Mouse (Mus musculus) urinary bladder, postnatal 4 days (tissue): Measurements from ENCODE around the gene Bcat1.

Experiments used
- DNase-seq, 2 experiments: peaks; one replicate each; pipeline ENCODE4 v3.0.0; 2021 to 2022; ENCODE audit warnings: low spot score in 2 of 2

The Bcat1 gene

GRCm38 (mm10) chr6:145011141-145011540 lies 64.8 kb downstream of the Bcat1 start:
- DNase-seq: no peak

DNA sequence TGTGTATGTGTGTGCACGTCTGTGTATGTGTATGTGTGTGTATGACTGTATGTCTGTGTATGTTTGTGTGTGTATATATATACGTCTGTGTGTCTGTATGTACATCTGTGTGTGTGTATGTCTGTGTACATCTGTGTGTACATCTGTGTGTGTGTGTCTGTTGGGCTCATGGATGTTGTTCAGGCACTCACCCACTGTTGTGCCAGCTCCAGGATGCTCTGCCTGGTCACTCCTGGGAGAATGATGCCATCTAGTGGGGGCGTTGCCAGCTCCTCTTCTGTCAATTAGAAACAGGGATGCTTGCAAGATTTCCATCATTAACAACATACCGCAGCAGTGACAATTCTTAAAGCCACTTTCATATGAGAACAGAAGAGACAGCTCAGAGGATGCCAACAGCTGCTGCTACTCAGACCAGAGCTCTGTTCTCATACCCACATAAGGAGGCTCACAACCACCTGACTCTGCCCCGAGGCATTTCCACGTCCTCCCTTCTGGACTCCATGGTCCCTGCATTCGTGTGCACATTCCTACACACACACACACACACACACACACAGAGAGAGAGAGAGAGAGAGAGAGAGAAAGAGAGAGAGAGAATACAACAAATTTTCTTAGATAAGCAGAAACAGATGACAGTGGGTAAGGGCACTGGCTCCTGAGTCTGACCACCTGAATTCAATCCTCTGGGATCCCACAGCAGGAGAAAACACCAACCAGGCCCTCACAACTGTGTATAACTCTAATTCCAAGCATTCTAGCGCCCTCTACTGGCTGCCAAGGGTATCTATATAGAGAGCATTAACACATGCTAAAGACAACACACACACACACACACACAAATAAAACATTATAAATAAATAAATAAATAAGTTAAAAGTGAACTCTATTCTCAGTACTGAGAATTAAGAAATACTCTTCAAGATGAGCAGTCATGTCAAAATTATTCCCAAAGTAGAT lies 65.8 kb downstream of the Bcat1 start:
- no peak for DNase-seq

GRCm38 (mm10) chr6:145003459-145003858 lies 72.5 kb downstream of the Bcat1 start:
- no peak for DNase-seq

DNA sequence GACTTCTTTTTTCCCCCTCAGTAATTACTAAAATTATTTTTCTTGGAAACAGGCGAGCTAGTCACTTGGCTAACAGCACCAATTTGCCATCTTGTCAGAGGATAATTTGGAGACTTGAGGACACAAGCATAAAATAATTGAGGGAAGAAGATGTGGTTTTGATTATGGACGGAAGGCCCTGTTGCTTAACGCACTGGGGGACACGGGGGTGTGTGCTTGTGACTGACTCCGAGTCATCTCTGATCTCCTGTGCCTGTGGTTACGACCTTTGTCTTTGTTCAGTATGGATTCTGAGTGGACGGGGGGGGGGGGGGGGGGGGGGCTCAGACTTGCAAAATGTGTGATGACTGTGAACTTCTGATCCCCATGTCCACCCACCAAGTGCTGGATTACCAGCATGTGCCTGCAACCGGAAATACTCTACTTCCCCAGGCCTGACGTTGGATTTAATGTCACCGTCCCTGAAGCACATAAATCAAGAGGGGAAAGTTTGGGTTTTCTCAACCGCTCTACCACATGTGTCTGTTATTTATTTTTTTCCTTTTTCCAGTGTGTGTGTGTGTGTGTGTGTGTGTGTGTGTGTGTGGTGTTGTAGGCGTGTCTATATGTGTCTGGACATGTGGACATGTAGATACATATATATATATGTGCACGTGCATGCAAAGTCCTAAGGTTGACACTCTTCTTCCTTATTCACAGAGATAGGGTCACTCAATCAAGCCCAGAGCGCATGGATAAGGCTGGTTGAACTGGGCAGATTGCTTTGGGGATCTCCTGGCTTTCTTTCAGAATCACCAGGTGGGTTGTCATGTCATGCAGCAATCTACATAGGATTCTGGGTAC lies 73.7 kb downstream of the Bcat1 start:
- no peak for DNase-seq

DNA sequence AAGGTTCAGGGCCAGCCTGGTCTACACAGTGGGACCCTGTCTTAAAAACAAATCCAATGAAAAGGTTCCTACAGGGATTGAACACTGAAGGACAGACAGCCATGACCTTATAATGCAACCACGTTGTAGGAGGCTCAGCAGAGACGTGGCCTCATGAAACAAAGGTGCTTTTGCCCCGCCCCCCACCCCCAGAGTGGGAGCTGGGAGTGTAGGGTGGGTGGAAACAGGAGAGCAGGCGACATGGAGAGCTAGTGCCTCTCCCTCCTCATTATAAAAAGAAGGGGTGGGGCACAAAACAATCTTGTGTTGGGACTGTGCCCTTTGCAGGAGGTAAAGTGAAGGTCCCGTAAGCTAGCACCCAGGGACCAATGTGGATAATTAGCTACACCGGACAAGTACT lies 74.5 kb downstream of the Bcat1 start:
- no peak for DNase-seq

DNA sequence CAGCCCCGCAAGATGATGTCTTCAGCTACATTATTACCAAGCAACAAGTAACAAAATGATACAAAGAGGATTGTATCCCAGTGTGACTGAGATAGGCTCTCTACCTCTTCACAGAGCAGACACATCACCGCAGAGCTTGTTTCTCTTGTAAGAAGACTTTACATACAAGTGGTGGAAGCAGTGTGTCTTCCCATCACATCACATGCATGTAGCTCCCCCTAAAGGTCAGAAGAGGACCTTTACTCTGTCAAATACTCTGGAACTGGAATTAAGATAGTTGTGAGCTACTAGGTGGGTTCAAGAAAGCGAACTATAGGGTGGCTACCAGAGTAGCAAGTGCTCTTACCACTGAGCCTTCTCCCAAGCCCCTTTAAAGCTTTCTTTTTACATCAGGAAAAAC lies 78.8 kb downstream of the Bcat1 start:
- no peak for DNase-seq

- DNase-seq: no peak
Measured at GRCm38 (mm10) chr6:144992111-144992510, 83.9 kb downstream of the Bcat1 start.

DNA sequence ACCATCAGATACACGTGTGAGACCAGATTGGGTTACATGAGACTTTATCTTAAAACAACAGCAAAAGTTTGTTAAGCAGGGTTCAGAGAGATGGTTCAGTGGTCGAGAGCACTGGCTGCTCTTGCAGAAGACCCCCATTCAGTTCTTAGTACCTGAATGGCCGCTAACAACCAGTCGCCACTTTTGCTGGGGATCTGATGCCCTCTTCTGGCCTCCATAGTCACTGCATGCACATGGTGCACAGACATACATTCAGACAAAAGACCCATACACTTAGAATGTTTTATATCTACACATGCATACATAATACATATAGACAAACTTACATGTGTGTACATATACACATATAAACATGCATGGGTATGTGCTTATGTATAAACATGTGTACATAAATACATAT lies 86.8 kb downstream of the Bcat1 start:
- DNase-seq: no peak

DNA sequence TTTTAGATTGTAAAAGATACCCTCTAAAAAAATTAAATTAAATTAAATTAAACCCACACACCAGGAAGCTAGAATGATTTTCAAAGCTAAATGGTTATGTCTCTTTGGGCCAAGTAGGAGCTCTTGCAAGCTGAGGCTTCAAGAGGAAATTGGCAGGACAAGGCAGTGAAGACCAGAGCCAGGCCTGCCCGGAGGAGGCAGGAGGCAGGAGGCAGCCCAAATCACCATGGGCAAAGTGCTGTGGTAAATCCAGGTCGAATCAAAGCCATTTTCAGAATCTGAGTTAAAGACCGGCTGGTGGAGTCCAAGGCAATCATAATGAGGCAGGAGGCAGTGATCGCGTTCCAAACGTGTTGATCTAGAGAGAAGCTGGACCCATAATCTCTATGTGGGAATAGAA lies 88.3 kb downstream of the Bcat1 start:
- DNase-seq: no peak

DNA sequence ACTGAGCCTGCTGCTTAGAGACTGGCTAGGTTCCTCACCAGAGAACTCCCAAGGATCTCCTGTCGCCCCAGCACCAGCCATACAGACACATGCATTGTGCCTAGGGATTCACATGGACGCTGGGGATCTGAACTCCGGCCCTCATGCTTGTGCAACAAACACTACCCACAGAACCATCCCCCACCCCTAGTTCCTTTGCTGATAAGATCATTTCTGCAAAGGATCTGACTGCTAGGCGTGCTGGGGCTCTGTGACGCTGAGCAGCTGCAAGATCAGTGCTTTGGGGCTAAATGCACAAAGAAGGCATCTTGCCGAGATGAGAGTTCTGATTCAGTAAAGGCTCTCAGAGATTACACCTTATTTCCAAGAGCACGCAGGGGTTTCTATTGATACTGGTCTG lies 88.8 kb downstream of the Bcat1 start:
- DNase-seq: no peak

- DNase-seq: no peak
Measured at GRCm38 (mm10) chr6:144984221-144984620, 91.8 kb downstream of the Bcat1 start.

DNA sequence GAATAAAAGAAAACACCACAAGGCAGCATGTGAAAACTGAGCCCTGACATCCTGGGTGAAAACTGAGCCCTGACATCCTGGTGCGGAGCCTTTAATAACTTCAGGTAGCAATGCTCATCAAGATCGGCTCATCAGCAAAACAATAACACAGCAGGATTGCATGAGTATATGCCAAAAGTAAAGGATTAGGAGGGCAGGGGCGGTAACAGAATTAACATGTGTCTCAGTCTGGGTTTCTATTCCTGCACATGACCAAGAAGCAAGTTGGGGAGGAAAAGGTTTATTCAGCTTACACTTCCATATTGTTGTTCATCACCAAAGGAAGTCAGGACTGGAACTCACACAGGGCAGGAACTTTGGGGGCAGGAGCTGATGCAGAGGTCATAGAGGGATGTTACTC lies 93.9 kb downstream of the Bcat1 start:
- no peak for DNase-seq

DNA sequence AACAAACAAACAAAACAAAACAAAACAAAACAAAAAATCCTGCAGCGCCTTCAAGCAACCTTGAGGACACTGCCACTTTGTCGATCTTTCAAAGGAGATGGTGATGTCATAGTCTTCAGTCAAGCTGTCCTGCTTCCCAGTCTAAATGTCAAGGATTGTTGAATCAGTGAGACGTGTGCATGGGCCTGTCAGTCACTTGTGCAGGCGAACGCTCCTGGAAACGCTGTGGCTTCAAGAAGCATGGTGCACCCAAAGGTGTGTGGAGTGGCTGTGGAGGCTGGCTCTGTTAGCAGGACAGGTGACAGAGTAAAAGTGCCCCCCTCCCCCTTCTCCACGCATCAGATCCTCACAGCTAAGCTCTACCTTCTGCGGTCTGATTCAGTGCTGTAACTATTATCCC lies 103.6 kb downstream of the Bcat1 start:
- DNase-seq: no peak

GRCm38 (mm10) chr6:144970900-144971299 lies 105.1 kb downstream of the Bcat1 start:
- no peak for DNase-seq

GRCm38 (mm10) chr6:144967536-144967935 lies 108.4 kb downstream of the Bcat1 start:
- no peak for DNase-seq

GRCm38 (mm10) chr6:144964205-144964604 lies 111.8 kb downstream of the Bcat1 start:
- DNase-seq: no peak

DNA sequence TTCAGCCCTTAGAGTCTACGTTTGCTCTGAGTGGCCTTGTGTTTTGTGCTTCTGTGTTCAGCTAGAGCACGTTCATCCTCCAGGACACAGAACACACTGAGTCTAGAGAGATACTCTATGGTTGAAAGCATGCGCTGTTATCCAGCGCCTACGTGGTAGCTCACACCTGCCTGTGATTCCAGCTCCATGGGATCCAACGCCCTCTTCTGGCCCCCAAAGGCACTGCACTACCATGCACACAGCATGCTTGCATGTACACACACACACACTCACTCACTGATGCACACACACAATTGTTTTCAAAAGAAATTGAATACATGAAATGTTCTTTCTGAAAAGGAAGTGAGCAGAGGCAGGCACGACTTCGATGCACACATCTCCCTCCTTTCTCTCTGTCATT lies 112.8 kb downstream of the Bcat1 start:
- no peak for DNase-seq

- no peak for DNase-seq
Measured at GRCm38 (mm10) chr6:144962013-144962354, 114.0 kb downstream of the Bcat1 start.

DNA sequence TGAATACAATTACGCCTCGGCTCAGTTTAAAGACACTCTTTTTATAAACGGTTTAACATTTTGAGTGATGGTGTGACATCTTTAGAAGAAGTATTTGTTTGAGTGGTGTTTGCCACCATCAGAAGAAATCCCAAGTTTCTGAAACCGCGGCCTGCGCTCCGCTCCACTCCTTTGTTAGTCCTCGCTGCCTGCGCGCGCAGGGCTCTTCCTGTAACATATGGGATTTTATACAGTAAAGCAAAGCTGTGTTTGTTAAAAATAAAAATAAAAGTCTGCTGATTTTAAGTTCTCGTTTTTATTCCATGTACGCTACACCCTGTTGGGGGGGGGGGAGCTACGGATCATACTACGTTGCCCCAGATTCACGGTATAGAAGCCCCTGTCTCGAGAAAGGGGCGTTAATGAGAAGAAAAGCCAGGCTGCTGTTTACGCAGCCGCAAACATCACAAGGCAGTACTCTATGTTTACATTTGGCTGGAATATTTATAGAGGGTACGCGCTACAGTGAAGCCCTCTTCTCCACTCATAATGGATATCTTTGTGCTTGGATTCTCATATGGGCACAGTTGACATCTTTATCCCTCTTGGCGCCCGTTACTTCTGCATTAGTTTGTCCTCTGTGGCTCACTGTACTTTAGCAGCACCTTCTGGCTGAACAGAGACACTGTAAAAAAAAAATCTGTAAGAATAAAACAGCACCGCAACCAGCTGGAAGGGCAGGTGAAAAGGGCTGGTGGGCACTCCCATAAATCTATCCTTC lies 114.6 kb downstream of the Bcat1 start:
- peak in 1 of 2 experiments; percentile 30 for DNase-seq

GRCm38 (mm10) chr6:144955887-144956547 lies 120.0 kb downstream of the Bcat1 start:
- no peak for DNase-seq

GRCm38 (mm10) chr6:144952885-144953284 lies 123.1 kb downstream of the Bcat1 start:
- no peak for DNase-seq
